Mouse (Mus musculus) forelimb bud, embryonic 11.5 days (tissue): Measurements from ENCODE around the gene Usp5.
"Not testable (repeated sequence)": the region's sequence is repeated elsewhere in the genome, so short reads cannot be mapped to it uniquely, and the experiment has no call there.

Source experiments
- DNase-seq: peaks from one replicate; pipeline ENCODE4 v3.0.0-alpha.2; 2012; ENCODE audit warnings: low read depth, low spot score

Gene Usp5

DNA sequence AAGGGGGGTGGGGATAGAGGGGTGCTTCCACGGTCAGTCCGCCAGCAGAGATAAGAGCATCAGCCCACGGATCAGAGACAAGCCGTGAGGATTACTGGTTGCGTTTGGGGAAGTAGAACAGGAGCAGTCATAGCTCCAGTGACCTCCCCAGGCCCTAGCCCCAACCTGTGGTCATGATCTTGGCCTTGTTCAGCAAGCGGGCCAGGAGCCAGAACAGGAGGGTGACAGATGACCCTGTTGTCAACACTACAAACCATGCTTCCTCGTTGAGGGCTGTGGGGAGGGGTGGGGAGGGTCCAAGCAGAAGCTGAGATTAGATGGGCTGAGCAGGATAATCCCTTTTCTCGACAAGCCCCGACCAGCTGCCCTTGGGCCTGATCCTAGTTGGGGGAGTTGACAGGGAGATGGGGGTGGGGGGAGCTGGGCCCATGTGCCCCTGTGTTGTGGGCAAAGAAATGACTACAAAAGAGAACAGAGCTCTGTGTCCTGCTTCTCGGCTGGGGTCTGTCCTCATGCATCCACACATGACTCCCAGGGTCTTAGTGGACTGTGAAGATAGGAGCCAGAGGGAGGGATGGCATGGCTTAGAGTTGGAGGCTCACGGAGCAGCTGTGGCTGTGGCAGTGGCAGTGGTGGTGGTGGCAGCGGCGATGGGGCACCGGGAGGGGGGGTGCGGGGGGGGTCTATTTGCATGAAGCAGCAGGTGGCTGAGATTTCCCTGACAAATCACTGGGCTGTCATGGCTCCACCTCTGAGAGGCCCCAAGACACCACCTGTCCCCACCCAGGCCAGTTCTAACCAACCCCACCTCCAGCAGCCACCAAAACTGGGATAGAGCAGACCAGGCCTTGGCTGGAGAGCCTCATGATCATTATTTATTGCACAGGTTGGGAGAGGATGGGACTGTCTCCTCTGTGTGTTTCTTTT, 11.2 kb upstream of the Usp5 start, which contains the start of gene Gnb3:
Gene Gnb3, minus strand, starts transcription at position 35 of the 927 bp plus-strand sequence.
- no peak for DNase-seq

GRCm38 (mm10) chr6:124839805-124840204, 10.5 kb upstream of the Usp5 start:
- no peak for DNase-seq

- no peak for DNase-seq
Measured at GRCm38 (mm10) chr6:124836411-124836810, 7.1 kb upstream of the Usp5 start.

DNA sequence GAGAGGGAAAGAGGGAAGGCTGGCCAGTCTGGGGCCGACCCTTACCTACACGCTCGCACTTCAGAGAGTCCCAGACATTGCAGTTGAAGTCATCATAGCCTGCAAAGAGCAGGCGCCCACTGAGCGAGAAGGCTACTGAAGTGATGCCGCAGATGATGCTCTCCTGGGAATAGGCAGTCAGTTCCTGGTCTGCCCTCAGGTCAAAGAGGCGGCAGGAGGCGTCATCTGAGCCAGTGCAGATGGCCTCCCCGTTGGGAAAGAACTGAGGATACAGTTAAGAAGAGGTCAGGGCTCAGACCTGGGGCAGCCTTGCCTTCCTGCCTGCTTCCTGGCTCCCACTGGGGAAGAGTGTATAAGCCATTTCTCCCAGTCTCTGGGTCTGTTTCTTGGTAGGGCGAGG, 6.2 kb upstream of the Usp5 start:
- no peak for DNase-seq

DNA sequence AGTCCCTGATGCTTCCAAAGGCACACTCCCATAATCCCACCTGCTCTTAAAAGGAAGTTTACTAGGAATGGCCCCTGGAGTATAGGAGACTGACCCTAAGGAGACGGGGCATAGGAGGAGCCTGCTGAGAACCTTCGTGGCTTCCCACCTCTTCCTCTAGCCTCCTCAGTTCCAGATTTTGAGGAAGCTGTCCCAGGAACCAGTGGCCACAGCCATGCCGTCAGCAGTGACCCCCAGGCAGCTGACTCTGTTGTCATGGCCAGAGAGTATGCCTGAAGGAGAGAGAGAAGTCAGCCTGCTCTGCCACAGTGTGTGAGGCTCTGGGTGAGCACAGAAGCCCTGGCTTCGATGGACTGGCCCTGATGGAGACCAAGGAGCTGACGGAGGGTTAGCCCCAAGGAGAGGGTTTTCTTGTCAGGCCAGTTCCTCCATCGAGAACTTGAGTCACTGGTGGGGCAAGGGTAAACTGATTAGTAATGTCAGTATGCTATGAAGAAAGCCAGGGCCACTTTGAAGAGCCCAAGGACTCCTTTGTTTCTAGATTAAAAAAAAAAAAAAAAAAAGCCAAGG, 5.3 kb upstream of the Usp5 start:
- no peak for DNase-seq

- DNase-seq, result no peak
Measured at GRCm38 (mm10) chr6:124831649-124832048, 2.4 kb upstream of the Usp5 start.

- DNase-seq, result not testable (repeated sequence)
Measured at GRCm38 (mm10) chr6:124831199-124831598, 1.9 kb upstream of the Usp5 start.

DNA sequence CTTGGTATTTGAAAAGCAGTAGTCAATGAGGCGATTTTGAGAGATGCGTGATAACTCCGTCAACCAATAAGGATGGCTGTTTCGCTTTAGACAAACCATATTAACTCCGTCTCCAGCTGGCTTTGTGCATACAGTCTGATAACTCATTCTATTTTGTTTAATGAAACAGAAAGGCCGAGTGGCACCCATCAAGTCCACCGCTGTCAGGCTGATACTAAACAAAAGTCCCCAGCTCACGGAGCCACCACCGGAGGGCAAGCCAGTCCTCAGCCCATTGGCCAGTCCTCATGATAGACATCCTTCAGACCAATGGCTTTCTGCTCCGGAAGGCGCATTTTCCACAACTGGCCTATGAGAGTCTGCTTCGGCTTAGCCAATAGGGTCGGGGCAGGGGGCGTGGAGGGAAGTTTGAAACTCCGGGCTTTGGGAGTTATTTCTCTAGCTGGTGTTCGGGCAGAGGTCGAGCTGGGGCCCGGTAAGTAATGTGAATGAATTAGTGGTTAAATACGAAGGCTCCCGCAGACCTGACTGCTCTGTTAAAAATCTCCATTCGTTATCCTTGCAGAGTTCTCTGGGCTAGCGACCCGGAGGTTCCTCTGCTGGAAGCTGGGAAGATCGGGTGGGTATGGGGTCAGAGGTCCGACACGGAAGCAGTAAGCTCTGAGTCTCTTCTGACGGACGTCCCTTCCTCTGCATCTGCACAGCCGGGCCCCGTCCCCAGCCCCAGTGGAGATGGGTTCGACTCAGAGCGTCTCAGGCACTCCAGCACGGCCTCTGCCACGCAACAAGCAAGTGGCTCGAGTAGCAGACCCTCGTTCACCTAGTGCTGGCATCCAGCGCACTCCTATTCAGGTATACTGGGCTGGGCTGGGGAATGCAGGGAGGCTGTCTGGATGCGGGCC, 766 bp upstream of the Usp5 start:
- DNase-seq, result peak; percentile 96

DNA sequence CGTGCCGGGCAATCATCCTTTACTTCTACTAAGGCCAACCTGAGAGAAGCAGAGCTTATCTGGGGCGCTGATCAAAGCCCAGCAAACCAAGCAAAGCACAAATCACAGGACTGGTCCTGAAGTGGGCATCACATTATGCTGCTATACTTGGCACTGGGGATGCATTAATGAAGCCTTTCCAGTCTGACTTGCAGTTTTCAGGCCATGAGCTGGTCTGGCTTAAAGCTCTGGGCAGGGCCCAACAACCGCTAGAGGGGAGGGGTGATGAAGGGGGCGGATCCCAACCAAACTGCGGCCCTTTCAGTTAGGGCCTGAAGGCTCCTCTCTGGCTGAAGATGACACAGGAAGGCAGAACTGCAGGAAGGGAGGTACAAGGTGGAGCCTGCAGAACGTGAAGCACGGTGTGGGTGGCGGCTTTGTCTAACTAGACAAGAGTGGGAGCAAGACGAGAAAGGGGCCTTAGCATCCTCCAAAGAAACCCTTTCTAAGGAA, 1.1 kb downstream of the Usp5 start:
- no peak for DNase-seq

DNA sequence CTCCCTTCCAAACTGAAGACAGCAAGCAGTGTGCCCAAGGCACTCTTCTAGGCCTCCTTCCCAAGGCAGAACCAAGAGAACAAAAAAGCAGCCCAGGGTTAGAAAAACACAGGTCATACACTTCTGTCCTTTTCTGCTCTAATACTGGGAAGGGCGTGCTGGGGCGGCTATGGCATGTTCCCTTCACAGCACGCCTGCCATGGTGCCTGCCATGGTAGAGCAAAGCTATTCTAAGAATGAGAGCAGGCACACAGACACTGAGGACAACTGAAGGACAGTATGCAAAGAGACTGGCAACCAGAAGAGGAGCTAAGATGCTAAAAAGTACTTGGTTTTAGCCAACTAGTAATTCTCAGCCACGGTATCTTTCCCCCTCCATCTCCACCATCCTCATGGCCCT, 7.2 kb downstream of the Usp5 start:
- DNase-seq, result no peak

DNA sequence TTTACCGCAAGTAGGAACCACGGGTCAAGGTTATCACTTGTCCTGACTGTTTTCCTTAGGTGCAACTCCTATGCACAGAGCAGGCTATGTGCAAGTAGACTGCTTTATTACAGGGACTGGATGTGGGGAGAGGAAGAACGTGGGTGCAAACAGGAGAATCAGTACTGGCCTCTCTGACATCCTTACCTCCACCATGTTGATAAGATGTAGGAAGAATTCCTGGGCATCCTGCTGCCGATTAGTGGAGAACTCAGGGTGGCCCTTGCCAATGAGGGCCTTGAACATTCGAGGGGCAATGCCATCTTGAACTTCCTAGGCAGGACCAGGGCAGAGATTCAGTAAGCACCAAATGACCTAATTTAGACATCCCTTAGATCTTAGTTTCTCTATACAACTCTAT, 8.4 kb downstream of the Usp5 start:
- no peak for DNase-seq

DNA sequence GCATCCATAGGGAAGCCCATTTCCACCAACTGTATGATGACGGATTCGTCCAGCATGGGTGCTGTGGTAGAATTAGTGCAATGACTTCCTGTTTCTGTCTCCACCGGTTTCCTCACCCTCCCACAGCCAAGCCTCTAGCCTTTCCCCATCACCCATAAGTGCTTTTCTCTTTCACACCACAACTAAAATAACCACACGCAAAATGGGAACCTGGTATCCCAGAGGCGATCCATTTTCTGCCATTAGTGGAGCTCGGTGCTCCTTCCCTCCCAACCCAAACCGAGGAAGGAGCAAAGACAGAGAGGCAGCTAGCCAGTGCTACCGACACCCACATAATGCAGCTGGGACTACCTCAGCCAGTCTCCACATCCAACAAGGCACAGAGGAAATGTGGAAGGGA, 11.3 kb downstream of the Usp5 start:
- DNase-seq, result no peak

- DNase-seq, result no peak
Measured at GRCm38 (mm10) chr6:124817563-124817962, 11.7 kb downstream of the Usp5 start.

GRCm38 (mm10) chr6:124817125-124817524, 12.2 kb downstream of the Usp5 start:
- no peak for DNase-seq

GRCm38 (mm10) chr6:124816611-124817010, 12.7 kb downstream of the Usp5 start:
- DNase-seq, result no peak

GRCm38 (mm10) chr6:124814858-124815774, 14.2 kb downstream of the Usp5 start:
- no peak for DNase-seq

- DNase-seq, result no peak
Measured at GRCm38 (mm10) chr6:124814448-124814847, 14.8 kb downstream of the Usp5 start.

GRCm38 (mm10) chr6:124813933-124814332, 15.4 kb downstream of the Usp5 start, which contains the start of gene Tpi1:
Gene Tpi1, minus strand, starts transcription at chr6:124814296.
- peak; percentile 89 for DNase-seq

DNA sequence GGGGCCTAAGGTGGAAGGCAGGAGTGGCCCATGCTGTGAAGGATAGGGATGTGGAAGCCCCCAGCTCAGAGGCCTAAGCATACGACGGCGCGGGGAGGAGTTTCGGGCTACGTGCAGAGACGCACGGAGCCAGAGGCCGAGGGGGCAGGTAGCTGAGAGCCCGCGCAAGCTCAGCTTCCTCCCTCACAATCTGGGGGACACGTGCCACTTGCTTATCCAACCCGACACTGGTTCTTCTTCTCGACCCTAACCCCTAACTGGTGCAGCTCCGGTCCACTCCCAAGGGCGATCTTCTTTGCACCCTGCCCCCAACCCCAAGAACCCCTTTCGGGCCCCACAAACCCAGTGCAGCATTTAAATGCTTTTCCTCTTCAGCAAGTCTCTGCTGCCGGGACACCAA, 15.8 kb downstream of the Usp5 start:
- DNase-seq, result peak; percentile 71

- DNase-seq, result no peak
Measured at GRCm38 (mm10) chr6:124812848-124813247, 16.4 kb downstream of the Usp5 start.
